Mouse (Mus musculus) stomach, postnatal 0 days (tissue): ENCODE data around the gene Glmp.
"Not testable (repeated sequence)": the region's sequence is repeated elsewhere in the genome, so short reads cannot be mapped to it uniquely, and the experiment has no call there.

Source experiments
- CTCF ChIP-seq: IDR thresholded peaks from 2 replicates; pipeline ENCODE4 v1.5.1; 2016; ENCODE audit warnings: antibody characterized with exemption, low read depth, mild to moderate bottlenecking, moderate library complexity
- EP300 ChIP-seq: optimal IDR thresholded peaks from 2 replicates; pipeline ENCODE3; 2016; ENCODE audit warnings: antibody characterized with exemption

GRCm38 (mm10) chr3:88288133-88288713 lies 36.6 kb upstream of the Glmp start:
- TF ChIP-seq CTCF, EP300: not testable (repeated sequence)
